Mouse (Mus musculus) liver, embryonic 13.5 days (tissue): ENCODE data around the gene Arhgef10l. TPM values are rescaled to one million over a fixed set of nuclear protein-coding genes. Genes with fewer than 3 reads are reported as not detected.

Experiments
- ATAC-seq: fragments of 200-750 bp; cut with Nextera tagmentation; 2 replicates; pipeline ENCODE4 v1.8.0; 2017; ENCODE audit warnings: low read depth, mild to moderate bottlenecking, moderate number of reproducible peaks, moderate library complexity
- DNase-seq: peaks from one replicate; pipeline ENCODE4 v3.0.0; 2022
- H3K27ac ChIP-seq: fragments of 300-500 bp; sonication (generic); 2 replicates; pipeline ENCODE4 v1.5.1; 2015; ENCODE audit warnings: moderate library complexity, mild to moderate bottlenecking, inconsistent platforms
- H3K27me3 ChIP-seq: fragments of 300-500 bp; sonication (generic); 2 replicates; pipeline ENCODE4 v1.6.1; 2015; ENCODE audit warnings: mild to moderate bottlenecking, inconsistent platforms
- H3K36me3 ChIP-seq: fragments of 300-500 bp; sonication (generic); 2 replicates; pipeline ENCODE4 v1.6.1; 2015; ENCODE audit warnings: mild to moderate bottlenecking, inconsistent platforms
- H3K4me1 ChIP-seq: fragments of 300-500 bp; sonication (generic); replicated peaks from 2 replicates; pipeline ENCODE4 v1.6.1; 2015; ENCODE audit warnings: inconsistent platforms
- H3K4me2 ChIP-seq: fragments of 300-500 bp; sonication (generic); 2 replicates; pipeline ENCODE4 v1.6.1; 2015; ENCODE audit warnings: inconsistent platforms, mild to moderate bottlenecking, moderate library complexity
- H3K4me3 ChIP-seq: fragments of 300-500 bp; sonication (generic); replicated peaks from 2 replicates; pipeline ENCODE4 v1.5.1; 2015; ENCODE audit warnings: mild to moderate bottlenecking, inconsistent platforms
- H3K9ac ChIP-seq: fragments of 300-500 bp; sonication (generic); 2 replicates; pipeline ENCODE4 v1.6.1; 2015; ENCODE audit warnings: mild to moderate bottlenecking, inconsistent platforms
- H3K9me3 ChIP-seq: fragments of 300-500 bp; sonication (generic); replicated peaks from 2 replicates; pipeline ENCODE4 v1.6.1; 2016; ENCODE audit warnings: inconsistent platforms
- WGBS: fragments of 180-500 bp; shearing (Covaris S2); methylation state at CpG from one replicate; pipeline ENCODE4 v1.1.7; 2015; ENCODE audit not compliant: insufficient replicate concordance; 5-methylcytosine and 5-hydroxymethylcytosine counted together
- polyA plus RNA-seq: library from polyadenylated mRNA; unstranded; fragments of >200 nt; fragmentation: Nextera tagmentation; extraction: Ambion mirVana; gene quantifications from 2 replicates; pipeline ENCODE4 v1.2.1, GENCODE M21; 2015

Gene Arhgef10l
- polyA plus RNA-seq, 1 experiment from 2014 or later, result 2.7 TPM

DNA sequence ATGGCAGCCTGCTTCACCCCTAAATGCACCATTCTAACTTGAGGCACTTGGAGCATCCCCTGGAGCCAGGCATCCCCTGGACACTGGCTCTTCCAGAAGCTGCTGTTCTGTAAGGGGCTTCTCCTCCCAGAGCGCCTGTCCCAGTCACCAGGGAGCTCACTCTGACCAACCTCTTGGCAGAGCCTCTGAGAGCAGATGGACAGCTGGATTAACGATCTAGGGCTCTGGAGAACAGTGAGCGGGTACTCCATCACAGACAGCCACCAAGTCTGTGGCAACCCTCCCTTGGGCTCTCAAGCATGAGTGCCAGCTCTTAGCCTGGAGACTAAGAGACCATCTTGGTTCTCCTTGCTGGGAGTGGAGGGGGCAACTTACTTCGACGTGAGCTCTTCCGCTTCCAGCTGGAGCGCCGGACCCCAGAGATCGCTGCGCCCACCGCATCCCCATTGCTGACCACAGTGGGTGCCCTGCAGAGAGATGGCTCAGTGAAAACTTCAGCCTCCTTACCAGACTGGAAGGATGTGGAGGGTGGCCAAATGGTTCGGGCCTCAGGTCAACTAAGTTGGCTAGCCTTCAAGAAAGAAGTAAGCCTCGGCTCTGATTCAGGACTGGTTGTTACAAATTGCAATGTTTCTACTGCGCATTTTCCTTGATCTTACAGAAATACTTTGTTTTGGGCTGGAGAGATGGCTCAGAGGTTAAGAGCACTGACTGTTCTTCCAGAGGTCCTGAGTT is 71.9 kb downstream of the Arhgef10l start:
- 78% methylated on average over 14 of the region's 14 CpGs for WGBS
- Histone ChIP-seq H3K36me3 (peaks cover 9% of the 10 kb centered on the region), H3K27me3 (peaks cover 4% of the 10 kb centered on the region; the same call in 1 of the 2 replicates)

DNA sequence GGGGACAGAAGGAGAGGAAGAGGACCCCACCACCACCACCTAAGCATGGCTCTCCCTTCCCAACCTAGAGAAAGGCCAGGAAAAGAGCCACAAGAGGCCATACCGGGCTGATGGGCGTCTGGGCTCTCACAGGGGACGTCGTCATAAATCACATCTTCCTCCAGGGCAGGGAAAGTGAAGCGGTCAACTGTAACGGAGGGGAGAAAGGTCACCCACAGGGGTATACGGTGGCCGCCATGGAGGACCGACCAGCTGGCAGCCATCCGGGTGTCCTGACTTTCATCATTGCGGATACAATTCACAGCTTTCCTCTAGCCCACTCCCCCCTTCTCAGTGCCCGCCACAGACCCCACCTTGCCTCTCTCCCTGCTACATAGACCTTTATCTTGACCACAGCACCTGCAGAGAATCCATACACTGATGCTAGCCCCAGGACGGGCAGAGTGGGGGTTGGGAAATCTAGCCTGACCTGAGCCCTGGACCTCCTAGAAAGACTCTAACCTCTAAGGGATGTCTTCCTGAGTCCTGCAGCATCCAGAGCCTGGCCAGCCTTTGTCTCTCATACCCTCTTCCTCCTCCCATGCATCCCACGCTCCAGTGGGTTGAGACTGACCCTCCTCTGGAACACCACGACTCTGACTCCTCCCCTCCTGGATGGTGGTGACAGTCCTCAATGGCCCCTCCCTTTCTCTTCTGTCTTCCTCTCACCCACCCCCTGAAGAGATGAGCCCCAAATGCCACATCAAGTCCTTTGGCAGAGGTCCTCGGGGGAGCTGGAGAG is 72.6 kb downstream of the Arhgef10l start:
- WGBS, result 67% methylated on average over 16 of the region's 16 CpGs
- Histone ChIP-seq H3K9me3 (no peaks in the 10 kb centered on the region), H3K27ac (no peak overlapping the region), H3K27me3 (peaks cover 5% of the 10 kb centered on the region; the same call in 1 of the 2 replicates), H3K36me3 (peaks cover 9% of the 10 kb centered on the region), H3K4me2 (no peak overlapping the region), H3K4me3 (no peak overlapping the region), H3K9ac (no peak overlapping the region), H3K4me1 (no peaks in the 10 kb centered on the region)
- no peak for ATAC-seq
- DNase-seq, result no peak

More for the DNA sequence above, 71.9 kb downstream of the Arhgef10l start:
- no peaks in the 10 kb centered on the region for H3K4me1 ChIP-seq
- DNase-seq, result no peak
- H3K4me3 ChIP-seq, result no peak overlapping the region
- H3K4me2 ChIP-seq, result no peak overlapping the region
- no peak overlapping the region for H3K9ac ChIP-seq
- H3K9me3 ChIP-seq, result no peaks in the 10 kb centered on the region
- no peak for ATAC-seq
- H3K27ac ChIP-seq, result no peak overlapping the region

DNA sequence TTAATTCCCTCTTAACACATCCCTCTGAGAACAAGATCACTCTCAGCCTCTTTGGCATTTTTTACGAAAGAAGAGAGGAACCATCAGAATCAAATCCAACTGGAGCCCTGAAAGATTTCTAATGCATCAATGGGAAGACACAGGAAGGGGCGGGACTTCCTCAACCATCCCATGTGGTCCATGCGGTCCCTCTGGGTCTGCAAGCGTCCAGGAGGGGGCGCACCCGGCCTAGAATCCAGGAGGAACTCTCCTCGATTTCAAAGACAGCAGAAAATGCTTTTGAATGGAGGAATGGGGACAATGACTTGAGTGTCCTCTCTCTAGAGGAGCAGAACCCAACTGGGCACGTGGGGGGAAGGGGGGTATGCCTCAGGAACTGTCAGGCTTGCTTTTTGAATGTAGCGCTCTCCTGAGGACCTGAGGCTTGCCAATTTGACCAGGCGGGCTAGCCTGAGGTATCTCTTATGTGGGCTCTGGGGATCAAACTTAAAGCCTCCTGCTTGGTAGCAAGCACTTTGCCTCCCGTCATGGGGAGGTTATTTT is 73.5 kb downstream of the Arhgef10l start:
- Histone ChIP-seq H3K4me2 (no peak overlapping the region), H3K4me1 (no peaks in the 10 kb centered on the region), H3K4me3 (no peak overlapping the region), H3K27ac (no peak overlapping the region), H3K27me3 (peaks cover 5% of the 10 kb centered on the region; the same call in 1 of the 2 replicates), H3K9me3 (no peaks in the 10 kb centered on the region), H3K36me3 (peaks cover 6% of the 10 kb centered on the region; the same call in 1 of the 2 replicates), H3K9ac (no peak overlapping the region)
- DNase-seq (peak; percentile 58), ATAC-seq (no peak)
- WGBS, result 21% methylated on average over 11 of the region's 11 CpGs

DNA sequence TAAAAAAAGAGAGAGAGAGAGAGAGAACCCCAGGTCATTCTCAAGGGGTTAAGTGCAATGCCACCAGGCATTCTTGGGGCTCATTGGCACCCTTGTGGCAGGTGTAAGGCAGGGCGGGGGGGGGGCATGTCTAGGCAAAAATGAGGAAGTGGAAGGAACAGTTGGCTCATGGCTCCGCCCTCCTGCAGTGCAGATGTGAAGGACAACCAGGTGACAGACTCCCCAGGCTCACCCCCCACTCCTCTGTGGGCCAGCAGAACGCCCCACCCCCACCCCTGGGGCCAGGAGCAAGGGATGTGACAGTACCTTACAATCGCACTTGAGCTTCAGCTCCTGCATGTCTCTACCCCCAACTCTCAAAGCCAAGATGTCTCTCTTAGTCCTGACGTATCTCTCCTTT is 79.3 kb downstream of the Arhgef10l start:
- 23% methylated on average over 5 of the region's 5 CpGs for WGBS
- DNase-seq (no peak), ATAC-seq (no peak)
- no peak overlapping the region for H3K27ac ChIP-seq
- peaks cover 51% of the 10 kb centered on the region for H3K4me1 ChIP-seq
- peaks cover 5% of the 10 kb centered on the region; the same call in 1 of the 2 replicates for H3K27me3 ChIP-seq
- no peaks in the 10 kb centered on the region for H3K9me3 ChIP-seq
- no peaks in the 10 kb centered on the region for H3K36me3 ChIP-seq
- no peak overlapping the region for H3K9ac ChIP-seq
- no peak overlapping the region for H3K4me3 ChIP-seq
- H3K4me2 ChIP-seq, result no peak overlapping the region

DNA sequence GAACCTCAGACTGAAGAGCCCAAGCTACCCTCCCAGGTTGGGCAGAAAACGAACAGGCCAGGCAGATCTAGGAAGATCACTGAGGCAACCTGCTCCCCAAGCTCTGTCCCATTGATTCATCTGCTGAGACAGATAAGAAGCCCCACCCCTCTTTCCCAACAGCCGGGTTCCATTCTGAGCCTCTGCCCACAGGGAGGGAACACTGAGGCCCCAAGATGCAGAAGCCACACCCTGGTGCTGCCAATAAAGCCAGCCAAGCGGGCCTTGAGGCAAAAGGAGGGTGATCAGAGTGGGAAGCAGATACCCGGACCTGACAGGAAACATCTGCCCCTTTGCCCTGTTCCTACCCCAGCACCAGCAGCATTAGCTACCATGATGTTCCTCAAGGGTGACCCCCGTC is 81.6 kb downstream of the Arhgef10l start:
- no peaks in the 10 kb centered on the region for H3K36me3 ChIP-seq
- ATAC-seq, result peak; percentile 93
- peaks cover 51% of the 10 kb centered on the region for H3K4me1 ChIP-seq
- H3K4me2 ChIP-seq, result peak overlapping the region; percentile 57
- H3K9me3 ChIP-seq, result no peaks in the 10 kb centered on the region
- peak overlapping the region; percentile 47; the same call in 1 of the 2 replicates for H3K27ac ChIP-seq
- peak overlapping the region; percentile 6; the same call in 1 of the 2 replicates for H3K4me3 ChIP-seq
- DNase-seq, result peak; percentile 80
- WGBS, result 13% methylated on average over 5 of the region's 5 CpGs
- peak overlapping the region; percentile 43 for H3K9ac ChIP-seq
- H3K27me3 ChIP-seq, result peaks cover 3% of the 10 kb centered on the region; the same call in 1 of the 2 replicates

DNA sequence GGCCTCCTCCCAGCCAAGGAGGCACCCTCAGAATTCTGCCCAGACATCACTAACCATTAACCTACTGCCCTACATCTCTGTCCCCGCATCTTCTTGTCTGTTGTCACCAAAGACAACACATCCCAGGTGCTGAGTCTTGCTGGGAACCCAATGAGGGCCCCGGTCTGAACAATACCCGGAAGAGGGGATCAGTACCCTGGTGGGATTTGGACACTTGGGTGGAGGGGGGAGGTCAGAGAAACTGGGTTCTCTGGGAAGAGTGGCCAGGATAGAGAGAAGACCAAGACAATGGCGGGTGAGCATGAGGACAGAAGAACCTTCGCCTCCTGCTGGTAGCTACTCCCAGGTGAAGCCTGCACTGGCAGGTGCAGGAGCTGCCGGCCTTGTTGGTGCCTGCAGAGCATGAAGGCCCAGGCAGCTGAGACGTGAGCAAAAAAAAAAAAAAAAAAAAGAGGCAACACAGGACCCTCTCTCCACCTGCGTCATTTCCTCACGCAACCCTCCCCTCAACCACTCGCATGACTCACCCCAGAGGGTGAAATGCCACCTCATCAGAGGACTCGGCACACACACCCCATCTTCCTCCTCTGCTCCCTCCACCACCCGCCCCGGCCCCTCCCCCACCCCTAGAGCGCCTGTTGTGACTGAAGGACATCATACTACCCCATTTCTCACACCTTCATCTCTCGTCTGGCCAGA is 83.3 kb downstream of the Arhgef10l start:
- no peak overlapping the region for H3K27ac ChIP-seq
- no peaks in the 10 kb centered on the region for H3K27me3 ChIP-seq
- DNase-seq (no peak), ATAC-seq (no peak)
- peaks cover 5% of the 10 kb centered on the region; the same call in 1 of the 2 replicates for H3K36me3 ChIP-seq
- H3K4me1 ChIP-seq, result peaks cover 61% of the 10 kb centered on the region
- no peak overlapping the region for H3K9ac ChIP-seq
- H3K4me2 ChIP-seq, result no peak overlapping the region
- no peak overlapping the region for H3K4me3 ChIP-seq
- H3K9me3 ChIP-seq, result no peaks in the 10 kb centered on the region
- 48% methylated on average over 15 of the region's 15 CpGs for WGBS

DNA sequence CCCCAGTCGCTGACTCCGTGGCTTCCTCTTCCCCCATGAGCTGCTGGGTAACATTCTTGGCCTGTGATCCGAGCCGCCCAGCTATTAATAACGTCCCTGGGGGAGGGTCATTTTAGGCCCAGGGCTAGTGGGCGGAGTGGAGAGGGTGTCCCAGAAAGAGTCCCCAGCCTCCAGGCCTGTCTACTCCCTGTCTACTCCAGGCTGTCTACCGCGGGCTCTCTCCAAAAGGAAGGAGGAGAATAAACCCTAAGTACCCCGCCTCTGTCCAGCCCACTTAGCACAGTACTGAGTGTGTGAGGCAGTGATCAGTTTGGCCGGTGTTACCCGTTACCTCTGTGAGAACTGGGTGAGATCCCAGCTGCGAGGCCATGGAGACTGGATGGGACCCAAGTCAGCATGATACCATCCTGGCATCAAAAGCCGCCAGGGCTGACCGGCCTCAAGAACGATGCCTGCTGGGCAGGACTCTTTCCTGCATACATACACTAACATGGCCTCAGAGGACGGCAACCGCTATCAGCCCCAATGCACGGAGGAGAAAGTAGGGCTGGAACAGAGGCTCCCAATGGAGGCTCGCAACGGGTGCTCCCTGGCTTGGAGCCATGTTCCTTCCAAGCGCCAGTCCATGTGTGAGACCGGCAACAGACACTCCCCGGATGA is 84.0 kb downstream of the Arhgef10l start:
- WGBS, result 60% methylated on average over 23 of the region's 23 CpGs
- H3K9ac ChIP-seq, result no peak overlapping the region
- no peak overlapping the region for H3K27ac ChIP-seq
- DNase-seq (no peak), ATAC-seq (no peak)
- H3K9me3 ChIP-seq, result no peaks in the 10 kb centered on the region
- no peak overlapping the region for H3K4me2 ChIP-seq
- peaks cover 9% of the 10 kb centered on the region; the same call in 1 of the 2 replicates for H3K36me3 ChIP-seq
- no peak overlapping the region for H3K4me3 ChIP-seq
- no peaks in the 10 kb centered on the region for H3K27me3 ChIP-seq
- H3K4me1 ChIP-seq, result peaks cover 63% of the 10 kb centered on the region

DNA sequence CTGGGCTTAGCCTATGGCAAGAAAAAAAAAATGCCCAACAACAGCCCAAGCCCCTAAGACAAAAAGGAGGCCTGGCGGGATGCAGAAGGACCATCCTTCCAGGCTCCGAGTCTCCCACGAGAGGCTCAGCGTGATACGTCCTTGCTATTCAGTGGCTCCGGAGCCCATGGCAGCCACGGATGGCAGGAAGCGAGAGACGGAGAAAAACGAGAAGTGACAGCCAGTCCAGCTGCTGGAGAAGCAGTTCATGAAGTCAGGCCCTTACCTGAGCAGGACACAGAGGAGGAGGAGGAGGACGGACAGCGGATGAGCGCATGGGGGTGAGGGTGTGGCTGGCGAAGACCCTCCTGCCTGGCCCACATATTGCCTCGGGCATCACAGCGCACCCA is 84.5 kb downstream of the Arhgef10l start:
- DNase-seq (no peak), ATAC-seq (no peak)
- Histone ChIP-seq H3K4me2 (0 out of 2 replicates have a peak overlapping the region, but pooled peaks have one; percentile 6), H3K36me3 (peaks cover 9% of the 10 kb centered on the region; the same call in 1 of the 2 replicates), H3K27ac (no peak overlapping the region), H3K9me3 (no peaks in the 10 kb centered on the region), H3K9ac (no peak overlapping the region), H3K27me3 (no peaks in the 10 kb centered on the region), H3K4me3 (no peak overlapping the region), H3K4me1 (peaks cover 58% of the 10 kb centered on the region)
- WGBS, result 46% methylated on average over 16 of the region's 16 CpGs

DNA sequence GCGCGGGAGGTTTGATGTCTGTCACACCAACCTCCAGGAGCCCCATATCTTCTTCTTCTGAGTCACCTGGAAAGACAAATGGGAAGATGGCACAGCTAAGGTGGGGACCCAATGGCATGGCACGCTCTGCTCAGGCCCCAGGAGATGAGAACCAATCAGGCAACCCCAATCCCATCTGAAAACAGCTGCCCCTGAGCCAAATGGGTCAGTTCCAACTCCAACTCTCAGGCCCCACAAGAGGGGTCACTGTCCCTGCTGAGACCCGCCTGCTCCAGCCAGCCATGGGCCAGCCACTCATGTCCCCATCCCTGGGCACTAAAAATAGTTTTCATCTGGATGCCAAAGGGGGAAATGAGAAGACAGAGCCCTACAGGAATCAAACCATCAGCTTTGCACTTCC is 84.9 kb downstream of the Arhgef10l start:
- no peak overlapping the region for H3K9ac ChIP-seq
- H3K4me2 ChIP-seq, result 0 out of 2 replicates have a peak overlapping the region, but pooled peaks have one; percentile 6
- WGBS, result 74% methylated on average over 4 of the region's 4 CpGs
- peaks cover 57% of the 10 kb centered on the region for H3K4me1 ChIP-seq
- DNase-seq (no peak), ATAC-seq (no peak)
- H3K27me3 ChIP-seq, result no peaks in the 10 kb centered on the region
- H3K27ac ChIP-seq, result no peak overlapping the region
- peaks cover 9% of the 10 kb centered on the region; the same call in 1 of the 2 replicates for H3K36me3 ChIP-seq
- no peak overlapping the region for H3K4me3 ChIP-seq
- H3K9me3 ChIP-seq, result no peaks in the 10 kb centered on the region

DNA sequence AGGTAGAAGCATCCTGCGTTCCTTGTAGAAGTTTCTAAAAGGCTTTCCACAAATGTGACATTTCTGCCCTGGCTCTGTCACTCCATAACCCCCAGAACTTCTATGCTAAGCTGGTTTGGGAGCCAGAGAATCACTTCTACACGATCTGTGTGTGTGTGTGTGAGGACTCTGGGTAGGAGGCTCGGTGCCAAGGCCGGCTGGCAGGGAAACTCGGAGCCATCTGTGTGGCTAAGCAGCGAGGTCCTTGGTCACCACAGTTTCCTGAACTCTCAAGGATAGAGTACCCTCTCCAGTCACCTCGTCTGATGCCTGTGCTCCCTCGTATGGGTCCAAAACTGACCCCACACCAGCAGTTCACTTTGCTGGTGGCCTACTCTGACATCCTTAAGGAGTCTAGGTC is 86.2 kb downstream of the Arhgef10l start:
- H3K4me1 ChIP-seq, result peaks cover 44% of the 10 kb centered on the region
- no peak overlapping the region for H3K4me2 ChIP-seq
- ATAC-seq (no peak), DNase-seq (no peak)
- H3K27me3 ChIP-seq, result no peaks in the 10 kb centered on the region
- WGBS, result 66% methylated on average over 8 of the region's 8 CpGs
- H3K9ac ChIP-seq, result no peak overlapping the region
- no peak overlapping the region for H3K4me3 ChIP-seq
- H3K27ac ChIP-seq, result no peak overlapping the region
- H3K36me3 ChIP-seq, result peaks cover 14% of the 10 kb centered on the region; the same call in 1 of the 2 replicates
- H3K9me3 ChIP-seq, result no peaks in the 10 kb centered on the region
